Mouse (Mus musculus) lung, adult 2 months (tissue): ENCODE results near the gene Ppp1r15a.
"Not testable (repeated sequence)": the region's sequence is repeated elsewhere in the genome, so short reads cannot be mapped to it uniquely, and the experiment has no call there.

Source experiments
- CTCF ChIP-seq: fragments of 200-500 bp; IDR thresholded peaks from 2 replicates; pipeline ENCODE4 v1.5.1; 2011; ENCODE audit warnings: mild to moderate bottlenecking, low read length, control low read depth; ENCODE audit not compliant: insufficient read depth
- POLR2A ChIP-seq: fragments of 200-500 bp; IDR thresholded peaks from 2 replicates; pipeline ENCODE4 v1.6.1; 2011; ENCODE audit warnings: low read depth, mild to moderate bottlenecking, control low read depth, low read length, borderline replicate concordance; ENCODE audit errors: extremely low read depth

GRCm38 (mm10) chr7:45480310-45480709 is 45.8 kb downstream of the Ppp1r15a start:
- TF ChIP-seq CTCF, POLR2A: not testable (repeated sequence)
